Mouse (Mus musculus): ENCODE results near the gene Olfr1416.

Gene Olfr1416

DNA sequence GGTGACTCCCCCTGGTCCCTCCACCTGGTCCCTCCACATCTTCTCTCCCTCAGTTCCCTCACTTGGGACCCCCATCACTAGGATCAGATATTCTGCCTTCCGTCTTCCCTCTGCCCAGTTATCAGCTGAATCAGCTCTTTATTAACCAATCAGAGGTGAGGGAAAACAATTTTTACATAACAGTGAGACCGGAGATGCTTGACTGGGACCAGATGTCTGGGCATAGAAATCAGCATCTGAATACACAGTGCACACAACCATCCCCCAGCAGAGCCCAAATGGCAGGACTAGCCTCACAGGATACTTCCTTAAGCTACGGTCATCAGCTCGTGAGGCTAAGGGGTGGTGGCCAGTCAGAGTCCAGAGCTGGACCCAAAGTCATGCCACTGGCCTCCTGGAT lies 52.8 kb downstream of the Olfr1416 start:
- DNase-seq (ENCODE audit: low spot score) = no peak

DNA sequence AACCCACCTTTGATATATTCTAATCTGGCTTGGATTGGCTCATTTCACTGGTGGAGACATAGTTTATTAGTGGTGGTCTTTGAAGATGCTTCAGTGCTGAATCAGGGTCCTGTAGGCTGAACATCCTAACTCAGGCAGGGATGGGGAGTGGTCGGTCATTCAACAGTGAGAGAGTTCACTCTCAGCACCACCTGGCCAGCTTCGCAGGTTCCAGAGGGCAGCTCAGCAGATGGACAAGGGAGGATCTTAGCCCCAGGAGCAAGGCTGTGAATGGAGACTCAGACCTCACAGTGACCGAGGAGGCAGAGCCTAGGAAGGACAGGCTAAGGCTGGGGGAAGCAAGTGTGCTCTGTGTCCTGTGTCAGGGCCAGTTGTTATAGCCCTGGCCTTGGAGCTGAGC lies 53.5 kb downstream of the Olfr1416 start:
- no peak for DNase-seq (ENCODE audit: low spot score)

DNA sequence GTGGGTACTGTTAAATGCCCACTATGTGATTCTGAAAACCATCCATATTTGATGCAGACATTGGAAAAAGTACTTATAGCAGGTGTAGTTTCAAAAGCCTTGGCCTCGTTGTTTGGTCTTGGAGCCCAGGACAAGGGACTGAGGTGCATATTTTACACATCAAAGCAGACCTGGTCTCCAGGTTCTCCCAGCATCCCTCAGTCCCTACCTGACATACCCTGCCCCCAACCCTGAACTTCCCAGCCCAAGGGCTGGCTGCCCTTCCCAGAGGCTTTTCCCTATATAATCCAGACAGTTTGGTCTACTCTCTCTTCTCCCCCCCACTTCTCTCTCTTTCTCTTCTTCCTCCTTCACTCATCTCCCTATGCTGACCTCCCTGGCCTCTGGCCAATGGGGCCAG lies 53.9 kb downstream of the Olfr1416 start:
- DNase-seq (ENCODE audit: low spot score) = no peak

Data from retina, embryonic 14.5 days (tissue).